Mouse (Mus musculus): Measurements from ENCODE around the gene Slc6a1. TPM values are rescaled to one million over a fixed set of nuclear protein-coding genes. Genes with fewer than 3 reads are reported as not detected.
A peak's percentile ranks its signal among the peaks of the same experiment; 100 is the strongest.

The Slc6a1 gene
- polyA plus RNA-seq, 1 experiment from 2014 or later, result 74.0 TPM

DNA sequence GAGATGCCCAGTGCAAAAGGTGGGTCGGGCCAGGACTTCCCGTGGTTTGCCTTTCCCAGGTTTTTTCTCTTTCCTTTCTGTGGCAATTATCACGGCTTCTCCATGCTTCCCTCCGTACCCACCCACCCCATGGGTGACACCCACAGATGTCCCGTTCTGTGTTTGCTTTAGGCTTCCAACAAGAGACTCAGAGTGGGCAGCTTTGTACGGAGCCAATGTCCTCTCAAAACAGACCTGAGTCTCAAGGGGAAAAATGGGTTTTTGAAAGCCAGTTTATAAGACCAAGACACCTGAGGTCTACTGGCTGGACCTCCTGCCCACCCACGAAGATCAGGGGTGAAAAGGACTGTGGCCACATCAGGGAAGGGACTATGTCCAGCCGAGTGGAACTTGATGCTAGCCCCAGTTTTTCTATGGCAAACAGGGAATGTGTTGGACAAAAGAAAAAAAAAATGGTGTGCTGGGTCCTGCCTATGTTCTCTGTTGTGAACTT lies 889 bp downstream of the Slc6a1 start:
- ATAC-seq (peak; percentile 4; the same call in 1 of the 2 replicates), DNase-seq (ENCODE audit: low spot score) (no peak)
- Histone ChIP-seq H3K4me3 (ENCODE audit: low read depth, low read length) (peak overlapping the region; percentile 65), H3K9me3 (replicated peaks; ENCODE audit: control insufficient read depth, low read length) (no peaks in the 10 kb centered on the region), H3K4me1 (ENCODE audit: control insufficient read depth, insufficient read depth, low read length) (peaks cover 21% of the 10 kb centered on the region), H3K27me3 (replicated peaks; ENCODE audit: control insufficient read depth, insufficient read depth, low read length) (no peaks in the 10 kb centered on the region), H3K27ac (ENCODE audit: low read depth, low read length) (peak overlapping the region; percentile 85), H3K4me2 (ENCODE audit: low read length) (peak overlapping the region; percentile 62), H3K36me3 (ENCODE audit: control insufficient read depth, insufficient read depth, low read length) (peaks cover 3% of the 10 kb centered on the region), H3K9ac (ENCODE audit: low read length) (peak overlapping the region; percentile 88)
- 6% methylated on average over 8 of the region's 8 CpGs for WGBS

DNA sequence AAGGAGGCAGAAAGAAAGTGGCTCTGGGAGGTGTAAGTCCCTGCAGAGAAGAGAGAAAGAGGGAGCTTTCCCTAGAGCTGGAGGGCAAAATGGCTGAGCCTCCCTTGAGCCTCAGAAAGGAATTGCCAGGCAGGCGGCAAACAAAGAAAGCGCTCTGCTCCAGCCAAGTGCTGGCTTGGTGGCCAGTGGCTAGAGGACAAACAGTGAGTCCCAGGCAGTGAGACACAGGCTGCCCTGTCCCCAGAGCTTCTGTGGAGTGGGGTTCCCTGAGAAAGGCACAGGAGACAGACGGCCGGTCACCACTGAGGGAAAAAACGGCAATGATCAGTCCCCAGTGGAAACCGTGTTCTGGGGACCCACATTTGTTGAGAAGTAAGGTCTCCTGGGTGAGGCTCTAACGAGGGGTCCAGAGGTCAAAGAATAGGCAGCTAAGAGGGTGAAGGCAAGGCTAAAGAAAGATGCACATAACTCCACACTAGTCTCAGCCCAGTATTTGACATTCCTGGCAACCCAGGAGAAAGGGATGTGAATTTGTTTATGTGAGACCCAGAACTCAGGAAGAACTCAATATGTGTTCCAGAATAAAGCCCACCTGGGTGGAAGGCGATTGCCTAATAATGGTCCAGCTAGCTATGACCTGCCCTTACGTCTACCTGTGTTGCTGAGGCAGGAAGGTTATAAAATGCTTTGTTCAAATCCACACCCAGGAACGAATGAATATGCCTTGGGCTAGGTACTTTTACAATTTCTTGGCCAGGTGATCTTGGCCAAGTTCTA lies 1.7 kb downstream of the Slc6a1 start:
- Histone ChIP-seq H3K27ac (ENCODE audit: low read depth, low read length) (peak overlapping the region; percentile 85), H3K36me3 (ENCODE audit: control insufficient read depth, insufficient read depth, low read length) (peaks cover 3% of the 10 kb centered on the region), H3K4me1 (ENCODE audit: control insufficient read depth, insufficient read depth, low read length) (peaks cover 27% of the 10 kb centered on the region), H3K9ac (ENCODE audit: low read length) (peak overlapping the region; percentile 88), H3K27me3 (replicated peaks; ENCODE audit: control insufficient read depth, insufficient read depth, low read length) (no peaks in the 10 kb centered on the region), H3K9me3 (replicated peaks; ENCODE audit: control insufficient read depth, low read length) (no peaks in the 10 kb centered on the region), H3K4me3 (ENCODE audit: low read depth, low read length) (peak overlapping the region; percentile 65), H3K4me2 (ENCODE audit: low read length) (peak overlapping the region; percentile 62)
- whole genome bisulfite sequencing, result 36% methylated on average over 10 of the region's 10 CpGs
- peak; percentile 52 for DNase-seq (ENCODE audit: low spot score)
- ATAC-seq, result no peak

DNA sequence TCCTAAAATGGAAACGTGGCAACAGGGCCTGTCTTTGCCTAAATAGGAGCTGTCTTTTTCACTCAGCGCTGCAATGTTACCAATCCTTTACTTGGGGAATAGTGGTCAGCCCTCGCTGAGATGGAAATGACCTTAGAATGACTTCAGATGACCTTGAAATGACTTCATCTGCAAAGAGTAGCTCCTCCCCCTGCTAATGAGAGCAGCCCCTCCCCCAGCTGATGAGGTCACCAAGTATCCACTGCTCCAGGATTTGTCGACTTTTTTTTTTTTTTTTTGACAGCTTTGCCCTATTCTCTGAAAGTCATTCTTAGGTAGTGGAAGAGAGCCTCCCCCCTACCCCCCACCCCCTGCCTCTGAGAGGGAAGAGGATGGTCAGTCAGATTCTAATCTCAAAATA lies 3.0 kb downstream of the Slc6a1 start:
- no peaks in the 10 kb centered on the region for H3K27me3 ChIP-seq (replicated peaks; ENCODE audit: control insufficient read depth, insufficient read depth, low read length)
- H3K9me3 ChIP-seq (replicated peaks; ENCODE audit: control insufficient read depth, low read length), result no peaks in the 10 kb centered on the region
- peak overlapping the region; percentile 62 for H3K4me2 ChIP-seq (ENCODE audit: low read length)
- ATAC-seq (no peak), DNase-seq (ENCODE audit: low spot score) (no peak)
- peaks cover 3% of the 10 kb centered on the region for H3K36me3 ChIP-seq (ENCODE audit: control insufficient read depth, insufficient read depth, low read length)
- peaks cover 40% of the 10 kb centered on the region for H3K4me1 ChIP-seq (ENCODE audit: control insufficient read depth, insufficient read depth, low read length)
- no peak overlapping the region; the same call in 1 of the 2 replicates for H3K27ac ChIP-seq (ENCODE audit: low read depth, low read length)
- 0 out of 2 replicates have a peak overlapping the region, but pooled peaks have one; percentile 4 for H3K9ac ChIP-seq (ENCODE audit: low read length)
- no peak overlapping the region for H3K4me3 ChIP-seq (ENCODE audit: low read depth, low read length)
- WGBS, result 37% methylated on average over 4 of the region's 4 CpGs

DNA sequence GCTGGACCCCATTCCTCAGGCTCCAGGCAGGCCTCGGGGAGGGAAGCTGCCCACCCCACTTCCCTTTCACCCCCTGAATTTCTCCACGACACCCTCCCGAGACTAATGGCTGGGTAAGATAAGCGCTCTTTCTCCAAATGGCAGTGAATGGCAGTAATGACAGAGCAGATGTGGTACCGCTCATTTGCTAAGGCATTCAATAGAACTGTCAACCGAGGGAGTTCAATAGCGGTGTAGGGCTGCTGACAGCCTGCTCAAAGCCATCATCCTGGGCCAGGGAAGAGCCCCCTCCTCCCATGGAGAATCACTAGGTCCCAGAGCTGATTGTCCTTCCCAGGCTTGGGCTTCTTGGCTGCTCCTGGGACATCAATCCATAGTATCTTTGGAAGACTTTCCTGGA lies 6.7 kb downstream of the Slc6a1 start:
- DNase-seq (ENCODE audit: low spot score), result peak; percentile 88
- peak overlapping the region; percentile 91 for H3K27ac ChIP-seq (ENCODE audit: low read depth, low read length)
- WGBS, result 4% methylated on average over 7 of the region's 7 CpGs

DNA sequence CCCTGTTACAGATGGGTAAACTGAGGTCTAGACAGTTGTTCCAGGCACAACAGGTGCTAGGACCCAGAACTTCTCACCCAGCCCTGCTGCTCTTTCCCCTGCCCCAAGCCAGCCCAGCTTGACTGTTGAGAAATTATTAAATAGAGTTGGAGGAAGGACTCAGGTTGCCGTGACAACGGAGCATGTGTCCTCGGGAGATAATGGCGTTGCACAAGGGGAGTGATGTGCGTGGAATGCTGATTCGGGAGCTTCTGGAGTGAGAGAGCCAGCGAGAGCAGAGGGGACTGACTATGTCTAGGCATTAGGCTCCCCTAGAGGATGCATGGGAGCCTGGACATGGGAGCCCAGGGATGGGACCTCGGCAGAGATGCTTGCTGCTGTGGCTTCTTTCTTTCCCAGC lies 7.7 kb downstream of the Slc6a1 start:
- Histone ChIP-seq H3K36me3 (ENCODE audit: control insufficient read depth, insufficient read depth, low read length) (peaks cover 3% of the 10 kb centered on the region), H3K9me3 (replicated peaks; ENCODE audit: control insufficient read depth, low read length) (no peaks in the 10 kb centered on the region), H3K27ac (ENCODE audit: low read depth, low read length) (peak overlapping the region; percentile 91), H3K4me2 (ENCODE audit: low read length) (peak overlapping the region; percentile 32), H3K9ac (ENCODE audit: low read length) (peak overlapping the region; percentile 50), H3K4me1 (ENCODE audit: control insufficient read depth, insufficient read depth, low read length) (peaks cover 74% of the 10 kb centered on the region), H3K27me3 (replicated peaks; ENCODE audit: control insufficient read depth, insufficient read depth, low read length) (no peaks in the 10 kb centered on the region), H3K4me3 (ENCODE audit: low read depth, low read length) (no peak overlapping the region)
- 13% methylated on average over 8 of the region's 8 CpGs for WGBS
- ATAC-seq (peak; percentile 76), DNase-seq (ENCODE audit: low spot score) (peak; percentile 95)

More for the DNA sequence above, 6.7 kb downstream of the Slc6a1 start:
- Histone ChIP-seq H3K9me3 (replicated peaks; ENCODE audit: control insufficient read depth, low read length) (no peaks in the 10 kb centered on the region), H3K4me1 (ENCODE audit: control insufficient read depth, insufficient read depth, low read length) (peaks cover 74% of the 10 kb centered on the region), H3K9ac (ENCODE audit: low read length) (no peak overlapping the region), H3K27me3 (replicated peaks; ENCODE audit: control insufficient read depth, insufficient read depth, low read length) (no peaks in the 10 kb centered on the region), H3K4me2 (ENCODE audit: low read length) (peak overlapping the region; percentile 32), H3K4me3 (ENCODE audit: low read depth, low read length) (no peak overlapping the region), H3K36me3 (ENCODE audit: control insufficient read depth, insufficient read depth, low read length) (peaks cover 3% of the 10 kb centered on the region)
- peak; percentile 82 for ATAC-seq

DNA sequence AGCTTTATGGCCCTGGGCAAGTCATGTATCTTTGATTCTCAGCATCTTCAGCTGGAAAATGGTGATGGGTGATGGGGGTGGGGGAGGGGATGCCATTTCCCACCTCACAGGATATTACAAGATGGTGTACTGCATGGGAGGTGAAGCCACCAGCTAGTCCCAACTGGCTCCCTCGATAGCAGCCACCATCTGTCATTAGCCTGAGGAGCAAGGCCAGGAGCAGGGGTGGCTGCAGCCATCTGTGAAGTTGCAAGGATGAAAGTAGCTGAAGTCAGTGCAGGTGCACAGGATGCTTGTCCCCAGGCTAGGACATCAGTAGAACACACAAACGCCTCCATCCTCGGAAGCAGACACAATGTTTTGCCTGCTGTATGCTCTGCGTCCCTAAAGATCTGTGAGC lies 8.5 kb downstream of the Slc6a1 start:
- ATAC-seq (0 out of 2 replicates have a peak, but pooled peaks have one; percentile 18), DNase-seq (ENCODE audit: low spot score) (peak; percentile 48)
- Histone ChIP-seq H3K9me3 (replicated peaks; ENCODE audit: control insufficient read depth, low read length) (no peaks in the 10 kb centered on the region), H3K27ac (ENCODE audit: low read depth, low read length) (peak overlapping the region; percentile 91), H3K4me3 (ENCODE audit: low read depth, low read length) (no peak overlapping the region), H3K4me1 (ENCODE audit: control insufficient read depth, insufficient read depth, low read length) (peaks cover 72% of the 10 kb centered on the region), H3K27me3 (replicated peaks; ENCODE audit: control insufficient read depth, insufficient read depth, low read length) (no peaks in the 10 kb centered on the region), H3K9ac (ENCODE audit: low read length) (peak overlapping the region; percentile 50; the same call in 1 of the 2 replicates), H3K4me2 (ENCODE audit: low read length) (peak overlapping the region; percentile 32), H3K36me3 (ENCODE audit: control insufficient read depth, insufficient read depth, low read length) (peaks cover 3% of the 10 kb centered on the region)
- WGBS, result 56% methylated on average over 4 of the region's 4 CpGs

DNA sequence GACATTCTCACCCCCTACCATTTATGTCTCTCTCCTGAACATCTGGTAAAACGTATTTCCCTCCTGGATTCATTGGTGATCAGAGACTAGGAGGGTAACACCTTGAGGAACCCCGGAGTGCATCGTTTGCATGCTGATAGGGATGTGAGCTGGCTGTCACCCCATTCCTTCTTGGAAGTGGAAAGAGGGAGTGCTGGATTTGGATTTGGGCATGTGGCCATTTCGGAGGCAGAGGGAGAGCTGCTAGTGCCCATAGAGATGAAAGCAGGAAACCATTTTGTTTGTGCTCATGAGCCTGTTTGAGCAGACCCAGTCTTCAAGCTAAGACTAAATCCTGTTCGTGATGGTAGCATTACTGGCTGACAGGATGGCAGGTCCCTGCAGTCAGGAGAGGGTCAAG lies 9.0 kb downstream of the Slc6a1 start:
- WGBS, result 42% methylated on average over 5 of the region's 5 CpGs
- no peaks in the 10 kb centered on the region for H3K27me3 ChIP-seq (replicated peaks; ENCODE audit: control insufficient read depth, insufficient read depth, low read length)
- H3K9me3 ChIP-seq (replicated peaks; ENCODE audit: control insufficient read depth, low read length), result no peaks in the 10 kb centered on the region
- peak overlapping the region; percentile 91 for H3K27ac ChIP-seq (ENCODE audit: low read depth, low read length)
- H3K9ac ChIP-seq (ENCODE audit: low read length), result 0 out of 2 replicates have a peak overlapping the region, but pooled peaks have one; percentile 50
- peaks cover 72% of the 10 kb centered on the region for H3K4me1 ChIP-seq (ENCODE audit: control insufficient read depth, insufficient read depth, low read length)
- no peak overlapping the region; the same call in 1 of the 2 replicates for H3K4me2 ChIP-seq (ENCODE audit: low read length)
- H3K4me3 ChIP-seq (ENCODE audit: low read depth, low read length), result no peak overlapping the region
- ATAC-seq (no peak), DNase-seq (ENCODE audit: low spot score) (no peak)
- no peaks in the 10 kb centered on the region; the same call in 1 of the 2 replicates for H3K36me3 ChIP-seq (ENCODE audit: control insufficient read depth, insufficient read depth, low read length)

DNA sequence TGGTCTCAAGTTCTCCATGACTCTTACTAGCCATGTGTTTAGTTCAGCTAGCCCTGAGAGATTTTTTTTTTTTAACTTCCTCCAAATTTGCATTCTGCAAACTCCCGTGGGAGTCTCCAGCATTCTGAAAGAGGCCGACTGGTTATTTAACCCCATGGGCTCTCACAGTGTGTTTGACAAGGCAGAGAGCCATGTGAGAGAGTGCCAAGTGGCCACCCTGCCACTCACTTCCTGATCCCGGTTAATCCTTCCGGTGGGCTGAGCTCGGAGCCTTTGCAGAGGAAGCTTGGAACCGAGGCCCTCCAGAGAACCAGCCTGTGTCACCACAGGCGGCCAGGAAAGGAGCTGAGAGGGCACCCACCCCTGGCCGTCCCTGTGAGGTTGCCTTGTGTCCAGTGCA lies 11.1 kb downstream of the Slc6a1 start:
- ATAC-seq, result no peak
- Histone ChIP-seq H3K9ac (ENCODE audit: low read length) (peak overlapping the region; percentile 17; the same call in 1 of the 2 replicates), H3K27me3 (replicated peaks; ENCODE audit: control insufficient read depth, insufficient read depth, low read length) (no peaks in the 10 kb centered on the region), H3K27ac (ENCODE audit: low read depth, low read length) (0 out of 2 replicates have a peak overlapping the region, but pooled peaks have one; percentile 33), H3K36me3 (ENCODE audit: control insufficient read depth, insufficient read depth, low read length) (no peaks in the 10 kb centered on the region), H3K4me3 (ENCODE audit: low read depth, low read length) (no peak overlapping the region), H3K4me1 (ENCODE audit: control insufficient read depth, insufficient read depth, low read length) (peaks cover 85% of the 10 kb centered on the region), H3K4me2 (ENCODE audit: low read length) (no peak overlapping the region), H3K9me3 (replicated peaks; ENCODE audit: control insufficient read depth, low read length) (no peaks in the 10 kb centered on the region)
- 29% methylated on average over 8 of the region's 8 CpGs for WGBS
- no peak for DNase-seq (ENCODE audit: low spot score)

DNA sequence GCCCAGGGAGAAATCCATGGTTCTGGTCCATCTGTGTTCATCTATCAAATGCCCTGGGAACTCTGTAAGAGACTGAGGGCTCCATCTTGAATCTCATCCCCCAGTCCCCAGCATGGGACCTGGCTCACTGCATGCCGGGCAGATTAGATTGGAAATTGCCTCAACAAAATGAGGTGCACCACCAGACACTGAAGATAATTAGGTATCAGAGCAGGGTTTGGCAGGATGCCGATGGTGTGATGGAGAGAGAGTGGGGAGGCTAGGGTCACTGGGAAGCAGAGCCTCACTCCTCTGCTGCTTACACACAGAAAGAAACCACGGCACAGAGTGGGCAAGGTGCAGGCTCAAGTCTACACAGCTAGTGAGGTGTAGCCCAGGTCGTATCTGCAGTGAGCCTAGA lies 12.7 kb downstream of the Slc6a1 start:
- peaks cover 72% of the 10 kb centered on the region for H3K4me1 ChIP-seq (ENCODE audit: control insufficient read depth, insufficient read depth, low read length)
- no peak overlapping the region for H3K9ac ChIP-seq (ENCODE audit: low read length)
- H3K27ac ChIP-seq (ENCODE audit: low read depth, low read length), result peak overlapping the region; percentile 23; the same call in 1 of the 2 replicates
- ATAC-seq, result no peak
- no peak overlapping the region for H3K4me2 ChIP-seq (ENCODE audit: low read length)
- H3K4me3 ChIP-seq (ENCODE audit: low read depth, low read length), result no peak overlapping the region
- no peak for DNase-seq (ENCODE audit: low spot score)
- H3K36me3 ChIP-seq (ENCODE audit: control insufficient read depth, insufficient read depth, low read length), result no peaks in the 10 kb centered on the region
- WGBS, result 64% methylated on average over 4 of the region's 4 CpGs
- no peaks in the 10 kb centered on the region for H3K27me3 ChIP-seq (replicated peaks; ENCODE audit: control insufficient read depth, insufficient read depth, low read length)
- H3K9me3 ChIP-seq (replicated peaks; ENCODE audit: control insufficient read depth, low read length), result no peaks in the 10 kb centered on the region
